Mouse (Mus musculus): ENCODE measurements around the gene Pip4k2a. TPM values are rescaled to one million over a fixed set of nuclear protein-coding genes. Genes with fewer than 3 reads are reported as not detected.

Pip4k2a gene
- total RNA-seq, 2 experiments from 2014 or later = 61.7 to 117 TPM

DNA sequence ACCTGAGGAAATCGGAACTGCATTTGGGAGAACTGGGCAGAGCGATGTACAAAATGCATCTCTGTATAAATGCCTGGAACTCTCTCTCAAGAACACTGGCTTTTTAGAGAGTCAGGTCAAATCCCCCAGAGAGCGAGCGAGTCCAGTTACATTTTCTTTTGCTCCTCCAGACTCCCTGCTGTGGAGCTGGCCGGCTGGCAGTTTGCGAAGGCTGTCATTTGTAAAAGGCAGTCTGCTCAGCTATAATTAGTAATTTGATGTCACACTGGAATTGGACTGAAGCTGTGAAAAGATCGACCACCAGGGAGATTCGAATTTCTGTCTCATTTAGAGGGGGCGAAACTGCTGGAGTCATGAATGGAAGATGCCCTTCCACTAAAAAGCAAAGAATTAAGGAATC, 137.2 kb downstream of the Pip4k2a start:
- ATAC-seq (replicated peaks; ENCODE audit: low FRiP score, poor library complexity, severe bottlenecking) = no peak

DNA sequence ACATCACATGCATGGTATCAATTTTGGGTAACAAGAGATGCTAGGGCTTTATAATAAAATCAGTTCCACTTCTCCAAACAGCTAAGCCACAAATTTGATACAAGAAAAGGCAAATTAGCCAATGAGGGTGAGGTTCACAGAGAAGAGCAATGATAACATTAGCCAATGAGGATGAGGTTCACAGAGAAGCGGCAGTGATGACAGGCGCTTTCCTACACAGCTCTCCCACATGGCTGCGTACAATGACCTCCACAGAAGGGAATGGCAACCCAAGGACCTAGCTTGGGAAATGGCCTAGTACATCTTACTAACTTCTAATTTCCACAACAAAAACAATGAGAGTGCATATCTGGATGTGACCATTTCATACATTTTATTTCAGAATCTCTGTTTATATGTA, 140.0 kb downstream of the Pip4k2a start:
- ATAC-seq (replicated peaks; ENCODE audit: low FRiP score, poor library complexity, severe bottlenecking) = no peak

DNA sequence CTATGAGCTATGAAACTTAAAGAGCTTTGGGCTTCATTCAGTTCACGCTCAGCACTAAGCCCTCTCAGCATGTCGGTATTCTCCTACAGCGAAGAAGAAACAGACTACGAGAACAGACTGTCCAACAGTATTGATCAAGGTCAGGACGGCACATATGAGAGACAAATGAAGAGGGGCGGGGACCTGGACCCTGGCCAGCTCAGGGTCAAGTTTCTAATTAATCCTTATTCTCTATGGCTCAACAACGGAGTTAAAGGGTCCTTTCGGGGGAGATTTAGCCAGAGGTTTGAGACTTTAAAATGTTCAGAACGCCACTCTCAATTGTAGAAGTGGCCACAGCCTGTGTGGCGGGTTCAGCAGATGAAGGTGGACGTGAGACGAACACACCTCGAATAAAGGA, 141.5 kb downstream of the Pip4k2a start:
- ATAC-seq (replicated peaks; ENCODE audit: low FRiP score, poor library complexity, severe bottlenecking) = no peak

DNA sequence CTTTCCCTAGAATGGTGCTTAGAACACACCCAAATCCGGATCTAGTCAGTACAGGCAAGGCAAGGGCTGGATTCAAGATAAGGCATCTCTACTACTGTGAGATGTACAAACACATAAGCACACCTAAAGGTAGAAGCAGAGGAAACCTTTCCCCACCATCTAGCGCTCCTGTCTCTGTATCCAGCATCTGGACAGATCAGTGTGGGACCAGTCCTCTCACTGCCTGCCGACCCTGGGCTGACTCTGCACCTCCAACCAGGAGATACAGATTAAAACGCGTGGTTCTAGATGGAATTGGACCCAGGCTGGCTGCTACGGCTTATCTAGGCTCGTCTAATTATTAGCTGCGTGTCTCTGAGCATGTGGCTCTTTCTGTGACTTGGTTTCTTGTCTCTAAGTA, 142.7 kb downstream of the Pip4k2a start:
- ATAC-seq (replicated peaks; ENCODE audit: low FRiP score, poor library complexity, severe bottlenecking) = no peak

DNA sequence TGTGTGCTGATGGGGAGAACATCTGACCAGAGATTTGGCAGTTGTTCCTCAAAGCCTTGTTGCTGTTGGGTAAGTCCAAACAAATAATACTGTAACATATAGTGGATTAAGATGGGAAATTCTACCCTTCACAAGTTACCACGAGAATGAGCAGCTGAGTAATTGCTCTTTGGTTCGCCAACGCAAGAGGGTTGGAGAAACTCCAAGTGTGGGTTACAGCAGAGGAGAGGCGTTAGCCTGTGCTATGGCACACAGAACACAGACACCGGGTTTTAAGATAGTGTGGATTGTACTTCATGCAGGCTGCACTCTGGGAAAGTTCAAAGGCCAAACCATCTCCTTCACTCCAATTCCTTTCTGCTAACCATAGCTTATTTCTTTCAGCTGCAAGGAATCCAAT, 144.6 kb downstream of the Pip4k2a start:
- no peak for ATAC-seq (replicated peaks; ENCODE audit: low FRiP score, poor library complexity, severe bottlenecking)

DNA sequence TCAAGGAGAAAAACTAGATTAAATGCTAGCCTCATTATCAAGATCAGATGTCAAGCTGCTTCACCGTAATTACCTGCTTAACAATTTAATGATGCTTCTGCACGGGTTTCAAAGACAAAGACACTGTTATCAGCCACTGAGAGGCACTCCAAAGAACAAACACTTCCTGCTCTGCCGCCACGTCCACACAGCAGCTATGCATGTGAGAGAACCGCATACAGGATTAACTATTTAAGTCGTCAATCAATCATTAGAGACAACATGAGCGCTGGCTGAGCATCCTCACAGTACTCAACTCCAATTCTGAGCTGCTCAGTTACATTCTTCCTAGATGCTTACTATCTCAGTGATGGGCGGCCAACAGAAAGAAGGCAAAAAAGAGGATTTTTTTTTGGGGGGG, 147.3 kb downstream of the Pip4k2a start:
- ATAC-seq (replicated peaks; ENCODE audit: low FRiP score, poor library complexity, severe bottlenecking) = no peak

DNA sequence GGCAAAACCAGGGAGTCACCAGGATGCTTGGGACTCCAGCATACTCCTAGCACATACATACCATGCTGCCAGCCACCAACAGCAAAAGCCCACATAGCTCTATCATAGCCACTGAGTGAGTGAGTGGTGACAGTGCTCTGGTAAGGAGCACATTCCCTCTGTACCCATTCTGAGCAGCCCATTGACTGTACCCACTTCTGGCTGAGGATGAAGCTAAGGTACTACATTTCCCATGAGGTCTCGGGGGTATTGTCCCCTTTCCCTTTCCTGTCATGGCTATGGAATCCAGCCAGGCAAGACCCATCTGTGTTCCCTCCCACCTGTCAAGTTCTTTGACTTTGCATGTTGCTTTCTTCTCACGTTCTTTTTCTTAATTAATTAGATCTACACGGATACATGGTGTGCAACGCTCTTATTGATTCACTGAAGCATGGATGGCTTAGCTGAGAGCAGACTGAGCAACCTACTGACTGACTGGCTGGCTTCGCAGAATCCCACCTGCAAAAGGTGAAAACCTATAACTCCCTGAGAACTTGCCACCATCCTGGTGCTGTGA, 149.8 kb downstream of the Pip4k2a start:
- no peak for ATAC-seq (replicated peaks; ENCODE audit: low FRiP score, poor library complexity, severe bottlenecking)

DNA sequence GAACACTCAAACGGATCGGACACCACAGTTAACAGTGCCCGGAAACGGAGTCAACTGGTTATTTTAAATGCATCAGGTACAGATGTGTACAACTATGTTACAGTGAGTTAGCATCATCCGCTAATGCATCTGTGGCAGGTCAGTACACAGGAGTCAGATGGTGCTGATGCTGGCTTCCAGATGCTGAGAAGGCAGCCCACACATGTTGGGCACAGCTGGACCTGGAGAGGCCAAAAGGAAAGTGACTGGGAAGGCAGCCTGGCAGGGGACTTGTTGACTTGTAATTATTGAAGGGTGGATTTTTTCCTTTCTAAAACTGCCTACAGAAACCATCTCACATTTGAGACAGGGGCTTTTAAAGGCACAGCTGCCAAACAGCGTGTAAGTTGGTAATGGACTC, 155.4 kb downstream of the Pip4k2a start:
- ATAC-seq (replicated peaks; ENCODE audit: low FRiP score, poor library complexity, severe bottlenecking) = no peak

DNA sequence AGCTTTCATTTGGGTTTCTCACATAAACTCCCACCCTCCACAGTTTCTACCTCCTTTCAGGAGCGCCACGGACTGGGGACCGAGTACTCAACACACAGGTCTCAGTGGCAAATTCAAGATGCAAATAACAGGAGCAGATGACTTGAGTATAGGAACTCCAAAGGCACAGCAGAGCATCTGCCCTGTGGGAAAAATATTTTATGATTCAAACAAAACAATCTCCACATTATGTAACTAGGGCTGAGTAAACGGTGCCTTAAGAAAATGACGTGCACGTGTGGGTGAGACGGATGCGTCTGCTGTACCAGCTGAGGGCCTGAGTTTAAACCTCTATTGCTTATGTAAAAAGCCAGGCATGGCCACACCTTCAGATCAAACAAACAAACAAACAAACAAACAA, 156.9 kb downstream of the Pip4k2a start:
- ATAC-seq (replicated peaks; ENCODE audit: low FRiP score, poor library complexity, severe bottlenecking) = no peak

DNA sequence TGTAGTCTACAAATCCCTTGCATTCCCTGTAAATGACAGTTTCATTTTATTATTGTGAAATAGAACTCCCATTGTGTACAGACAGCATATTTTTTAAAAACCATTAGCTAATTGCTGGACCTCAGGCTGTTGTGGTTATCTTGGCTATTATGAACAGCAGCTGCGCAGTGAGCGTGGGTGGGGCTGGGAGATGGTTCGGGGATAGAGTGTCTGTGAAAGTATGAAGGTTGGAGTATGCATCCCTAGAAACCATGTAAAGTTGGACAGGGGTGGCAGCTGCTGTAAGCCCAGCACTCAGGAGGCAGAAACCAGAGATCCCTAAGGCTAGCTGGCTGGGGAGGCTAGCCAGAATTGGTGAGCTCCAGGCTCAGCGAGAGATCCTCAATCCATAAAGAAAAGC, 158.4 kb downstream of the Pip4k2a start:
- no peak for ATAC-seq (replicated peaks; ENCODE audit: low FRiP score, poor library complexity, severe bottlenecking)

DNA sequence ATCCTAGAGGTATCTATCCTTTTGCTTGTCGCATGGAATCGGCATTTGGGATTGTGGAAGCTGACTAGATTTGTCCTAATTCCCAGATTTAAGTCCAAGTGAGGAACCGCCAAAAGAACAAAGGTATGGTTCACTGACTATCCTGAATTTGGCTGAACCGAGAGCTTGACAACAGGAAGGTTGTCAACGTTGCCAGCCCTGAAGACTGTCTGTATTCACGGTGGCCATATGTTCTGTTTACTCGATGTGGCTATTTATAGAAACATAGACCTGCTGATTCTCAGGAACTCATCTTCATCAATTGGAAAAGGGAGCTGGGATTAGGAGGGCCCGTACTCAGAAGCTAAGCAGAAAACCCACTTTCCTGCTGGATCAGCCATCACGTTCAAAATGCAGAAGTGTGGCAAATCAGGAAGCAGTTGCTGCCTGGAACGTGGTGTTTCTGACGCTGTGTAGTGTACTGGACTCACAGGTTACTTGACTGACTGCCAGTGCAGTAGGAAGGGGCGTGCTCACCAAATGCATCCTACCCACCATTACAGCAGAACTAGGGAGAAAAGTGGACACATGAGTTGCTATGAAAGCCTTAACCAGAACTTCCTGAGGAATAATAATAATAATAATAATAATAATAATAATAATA, 162.5 kb downstream of the Pip4k2a start:
- no peak for ATAC-seq (replicated peaks; ENCODE audit: low FRiP score, poor library complexity, severe bottlenecking)

DNA sequence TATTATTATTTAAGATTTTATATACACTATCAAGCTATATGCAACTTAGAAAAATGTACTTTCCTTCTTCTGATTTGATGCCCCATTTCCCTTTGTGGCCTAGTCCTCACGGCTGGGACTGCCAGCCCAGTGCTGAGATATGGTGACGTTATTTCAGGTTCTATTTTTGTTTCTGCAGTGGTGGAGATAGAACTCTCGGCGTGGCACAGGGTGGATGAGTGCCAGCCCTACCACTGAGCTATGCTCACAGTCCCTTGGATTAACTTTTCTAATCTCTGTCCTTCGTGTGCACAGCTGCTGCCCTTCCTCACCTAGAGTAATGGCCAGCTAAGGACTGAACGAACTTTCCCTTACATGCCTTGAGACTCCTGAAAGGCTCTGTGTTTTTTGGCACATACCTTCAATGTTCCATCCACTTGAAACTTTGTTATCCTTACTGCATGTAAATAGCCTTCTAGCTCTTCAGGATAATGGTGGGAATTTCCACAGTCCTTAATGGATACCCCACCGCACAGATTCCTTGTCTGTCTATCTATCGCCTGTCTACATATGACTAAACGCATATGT, 164.8 kb downstream of the Pip4k2a start:
- no peak for ATAC-seq (replicated peaks; ENCODE audit: low FRiP score, poor library complexity, severe bottlenecking)

DNA sequence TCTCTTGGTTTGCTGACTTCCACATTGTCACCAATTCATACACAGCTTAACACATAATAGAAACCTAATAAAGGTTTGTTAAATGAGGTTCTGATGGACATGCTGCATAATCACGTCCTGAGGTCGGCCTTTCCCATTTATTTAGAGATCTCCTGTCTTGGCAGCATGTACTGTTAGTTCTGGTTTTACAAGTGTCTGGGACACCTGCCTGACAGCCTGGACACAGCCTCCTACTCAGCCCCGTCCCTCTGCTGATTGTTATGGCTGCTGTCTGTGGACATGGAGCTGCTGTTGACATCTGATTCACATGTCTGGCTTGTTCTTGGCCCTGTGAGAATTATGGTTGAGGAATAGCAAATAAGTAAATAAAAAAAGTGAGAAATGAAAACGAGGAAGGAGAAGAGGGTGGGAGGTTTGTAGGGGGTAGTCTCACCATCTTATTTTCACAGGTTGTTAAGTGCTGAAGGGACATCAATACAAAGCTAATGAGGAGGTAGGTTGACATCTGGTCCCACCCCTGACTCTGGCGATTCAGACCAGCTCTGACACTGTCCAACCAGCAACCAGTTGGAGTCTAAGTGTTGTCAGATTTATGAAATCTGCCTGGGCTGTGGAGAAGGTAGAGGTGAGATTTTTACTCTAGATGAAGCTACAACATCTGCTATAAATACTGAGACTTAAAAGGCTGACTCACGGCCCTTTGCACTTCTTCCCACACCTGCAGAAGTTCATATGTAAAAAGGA, 166.7 kb downstream of the Pip4k2a start:
- no peak for ATAC-seq (replicated peaks; ENCODE audit: low FRiP score, poor library complexity, severe bottlenecking)

DNA sequence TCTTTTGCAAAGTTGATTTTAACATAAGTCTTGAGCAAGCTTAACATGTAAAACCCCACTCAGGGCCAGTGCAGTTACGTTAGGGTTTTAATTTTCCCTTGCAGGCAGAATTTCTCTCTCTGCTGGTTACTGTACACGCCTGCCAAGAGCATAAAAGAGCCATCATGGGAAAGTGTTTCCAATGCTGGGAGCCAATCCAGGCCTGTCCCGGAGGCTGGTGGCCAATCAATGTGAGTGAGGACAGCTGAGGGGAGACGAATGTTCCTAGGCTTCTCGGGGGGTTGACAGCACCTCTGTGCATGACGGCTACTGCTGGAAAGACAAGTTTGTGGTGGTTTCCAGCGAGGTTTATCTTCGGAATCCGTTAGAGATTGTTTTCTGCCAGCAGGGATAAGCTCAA, 175.2 kb downstream of the Pip4k2a start:
- no peak for ATAC-seq (replicated peaks; ENCODE audit: low FRiP score, poor library complexity, severe bottlenecking)

DNA sequence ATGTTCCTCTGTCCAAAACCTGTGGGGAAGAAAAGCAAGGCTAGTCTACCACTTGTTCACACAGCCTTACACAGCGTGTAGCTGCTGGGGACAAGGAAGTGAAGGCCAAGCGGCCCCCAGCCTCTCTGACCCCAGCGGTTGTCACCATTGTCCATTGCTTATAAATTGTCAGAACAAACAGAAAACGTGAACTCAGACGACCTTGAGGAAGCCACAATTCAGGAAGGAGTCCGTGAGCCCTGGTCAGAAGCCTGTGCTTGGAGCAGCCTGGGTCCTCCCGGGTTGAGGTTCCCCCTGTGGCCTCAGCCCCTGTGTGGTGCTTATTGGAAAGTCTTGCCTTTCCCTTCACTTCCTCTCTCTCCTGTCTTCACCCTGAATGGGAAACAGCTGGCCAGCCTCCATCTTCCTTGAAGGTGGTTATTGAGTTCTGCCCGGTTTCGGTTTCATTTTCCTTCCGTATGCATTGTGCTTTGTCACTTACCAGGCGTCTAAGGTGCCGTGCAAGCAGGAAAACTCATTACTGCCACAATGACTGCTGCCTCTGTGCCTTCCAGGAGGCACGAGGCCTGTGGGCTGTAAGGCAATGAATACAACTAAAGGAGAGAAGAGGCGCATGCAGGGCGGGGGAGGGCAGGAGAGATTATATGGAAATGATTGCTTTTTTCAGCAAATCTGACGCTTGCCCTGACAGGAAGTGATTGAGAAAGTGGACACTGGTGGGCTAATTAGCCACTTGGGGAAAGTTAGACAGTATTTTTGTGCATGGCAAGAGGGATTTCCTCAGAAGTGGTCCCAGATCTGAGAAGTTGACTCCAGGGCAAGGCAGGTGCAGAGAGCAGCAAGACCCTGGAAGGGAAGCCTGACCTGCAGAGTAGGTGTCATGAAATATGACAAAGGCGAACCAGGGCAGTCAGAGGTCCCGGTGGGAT, 176.2 kb downstream of the Pip4k2a start:
- ATAC-seq (replicated peaks; ENCODE audit: low FRiP score, poor library complexity, severe bottlenecking) = peak; percentile 49; the same call in 1 of the 2 replicates

DNA sequence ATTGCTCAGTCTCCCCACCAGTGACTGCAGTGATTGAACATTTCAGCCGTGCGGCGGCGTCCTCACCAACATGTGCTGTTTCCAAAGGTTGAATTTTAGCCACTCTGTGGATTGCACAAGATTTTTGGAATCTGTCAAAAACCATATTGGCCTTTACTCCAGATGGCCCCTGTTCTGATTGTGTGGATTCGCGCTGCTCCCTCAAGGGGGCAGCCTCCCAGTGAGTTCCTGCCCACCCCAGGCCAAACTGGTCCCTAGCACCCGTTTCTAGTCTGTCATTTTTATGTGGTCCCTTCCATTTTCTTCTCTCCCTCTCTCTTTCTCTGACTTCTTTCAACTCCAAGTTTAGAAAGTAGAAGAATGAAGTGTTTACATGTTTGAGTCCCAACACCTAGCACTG, 178.4 kb downstream of the Pip4k2a start:
- no peak for ATAC-seq (replicated peaks; ENCODE audit: low FRiP score, poor library complexity, severe bottlenecking)

DNA sequence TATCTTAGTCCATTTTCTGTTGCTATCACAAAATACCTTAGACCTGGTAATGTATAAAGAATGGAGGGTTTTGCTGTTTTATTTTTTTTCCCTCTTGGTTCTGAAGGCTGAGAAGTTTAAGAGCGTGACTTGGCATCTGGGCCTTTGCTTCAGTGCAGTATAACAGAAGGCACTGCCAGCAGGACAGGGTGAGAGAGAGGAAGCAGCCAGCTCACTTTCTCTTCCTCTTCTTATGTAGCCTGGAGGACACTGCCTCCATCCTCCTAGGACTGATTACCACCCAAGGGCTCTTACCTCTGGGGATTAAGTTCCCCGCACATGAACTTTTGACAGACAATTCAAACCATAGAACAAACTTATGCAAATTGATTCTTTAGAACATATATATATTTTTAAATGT, 181.9 kb downstream of the Pip4k2a start:
- ATAC-seq (replicated peaks; ENCODE audit: low FRiP score, poor library complexity, severe bottlenecking) = no peak

DNA sequence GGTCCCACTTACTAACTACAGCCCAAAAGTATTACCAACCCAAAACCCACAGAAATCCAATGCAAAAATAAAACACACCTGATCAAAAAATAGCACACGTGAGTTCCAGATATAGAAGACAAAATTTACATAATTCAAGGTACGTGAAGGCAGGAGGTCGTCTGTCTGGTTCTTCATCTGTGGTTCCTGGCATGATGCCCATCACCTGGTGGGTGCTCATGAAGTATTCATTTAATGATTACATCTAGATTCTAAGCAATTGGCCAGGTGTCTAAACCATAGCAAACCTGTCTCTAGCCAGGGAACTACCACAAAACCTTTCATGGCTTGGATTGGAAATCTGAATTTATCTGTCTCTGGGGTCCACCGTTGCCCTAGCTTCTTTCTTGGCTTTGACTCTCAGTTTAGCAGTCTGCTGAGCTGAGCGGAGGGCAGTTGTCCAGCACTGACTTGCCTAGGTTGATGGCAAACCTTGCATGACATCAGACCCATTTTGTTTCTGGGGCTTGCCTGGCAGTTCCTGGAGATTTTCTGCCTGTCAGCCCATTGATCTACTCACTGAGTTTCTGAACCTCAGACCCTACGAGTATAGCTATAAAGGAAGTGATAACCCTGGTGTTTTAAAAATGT, 182.5 kb downstream of the Pip4k2a start:
- ATAC-seq (replicated peaks; ENCODE audit: low FRiP score, poor library complexity, severe bottlenecking) = no peak

DNA sequence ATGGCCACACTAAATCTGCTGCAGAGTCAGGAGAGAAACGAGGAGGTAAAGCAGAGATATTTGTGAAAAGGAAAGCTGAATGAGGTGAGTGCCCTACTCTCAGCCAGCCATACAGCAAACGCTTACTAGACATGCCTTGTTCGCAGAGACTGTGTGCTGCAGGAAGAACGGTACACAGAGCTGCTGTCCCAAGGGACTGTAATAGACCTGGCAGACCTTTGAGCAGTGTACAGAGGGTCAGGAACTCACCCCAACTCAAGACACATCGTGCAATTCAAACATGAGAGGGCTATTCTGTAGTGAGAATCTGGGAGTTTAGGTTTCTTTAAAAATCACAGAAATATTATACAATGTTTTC, 183.5 kb downstream of the Pip4k2a start:
- ATAC-seq (replicated peaks; ENCODE audit: low FRiP score, poor library complexity, severe bottlenecking) = no peak
